Mouse (Mus musculus) thymus, adult 18-20 months (tissue): ENCODE data around the gene Scgb1a1.

ENCODE experiments used
- DNase-seq, 2 experiments: peaks; one replicate each; pipeline ENCODE4 v3.0.0; 2022; ENCODE audit warnings: mixed read lengths in 2 of 2

Gene Scgb1a1

GRCm38 (mm10) chr19:9040649-9041048 is 47.1 kb downstream of the Scgb1a1 start:
- DNase-seq, result no peak

DNA sequence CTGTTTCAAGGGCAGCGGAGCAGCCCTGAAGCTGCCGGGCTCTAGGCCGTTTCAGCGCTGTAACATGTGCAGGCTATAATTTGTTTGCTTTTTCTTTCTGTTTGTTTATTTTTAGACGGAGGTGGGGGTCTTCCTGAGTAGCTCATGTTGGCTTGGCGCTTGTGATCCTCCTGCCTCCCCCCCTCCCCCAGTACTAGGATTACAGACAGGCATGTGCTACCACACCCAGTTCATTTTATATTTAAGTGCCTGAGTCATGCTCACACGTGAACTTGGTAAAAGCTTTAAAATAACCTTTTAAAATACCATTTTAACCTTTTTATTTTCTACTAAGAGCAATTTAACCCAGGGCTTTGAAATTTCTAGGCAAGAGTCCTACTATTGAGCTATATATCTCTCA is 47.8 kb downstream of the Scgb1a1 start:
- no peak for DNase-seq

- no peak for DNase-seq
Measured at GRCm38 (mm10) chr19:9039266-9039665, 48.5 kb downstream of the Scgb1a1 start.

DNA sequence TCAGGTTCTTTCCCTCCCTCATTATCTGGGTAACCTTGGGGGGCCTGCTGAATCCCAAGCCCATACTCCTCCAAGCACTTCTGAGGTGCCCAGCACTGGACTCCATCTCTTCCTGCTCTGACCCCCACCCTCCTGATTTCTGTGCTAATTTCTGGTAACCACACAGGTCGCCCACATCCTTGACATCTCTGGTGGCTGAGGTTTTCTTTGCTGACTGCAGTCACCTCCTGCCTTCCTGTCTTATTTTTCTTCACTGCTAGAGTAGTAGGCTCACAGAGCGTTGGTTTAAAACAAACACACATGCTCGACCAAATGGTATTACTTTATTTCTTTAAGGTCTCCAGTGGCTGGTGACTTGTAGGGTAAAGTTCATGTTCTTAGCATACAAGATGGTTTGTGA is 49.6 kb downstream of the Scgb1a1 start:
- DNase-seq, result peak in 1 of 2 experiments; percentile 39

DNA sequence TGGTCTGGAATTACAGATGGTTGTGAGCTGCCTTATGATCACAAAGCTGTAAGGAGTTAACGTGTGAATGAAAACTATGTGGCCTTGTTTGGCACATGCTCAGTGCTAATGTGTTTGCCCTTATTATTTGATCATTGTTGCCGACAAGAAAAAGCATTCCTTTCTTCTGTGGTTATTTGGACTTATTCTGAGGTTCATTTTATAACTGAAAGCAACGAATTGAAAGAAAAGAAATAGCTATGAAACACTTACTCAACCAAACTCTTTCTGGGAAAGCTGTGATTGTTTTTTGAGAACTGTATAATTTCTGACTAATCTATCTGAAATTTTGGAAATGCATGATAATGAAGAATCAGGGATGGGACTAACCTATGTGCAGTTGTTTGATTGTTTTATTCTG is 52.7 kb downstream of the Scgb1a1 start:
- DNase-seq, result no peak

- DNase-seq, result no peak
Measured at GRCm38 (mm10) chr19:9034480-9034879, 53.3 kb downstream of the Scgb1a1 start.
